Mouse (Mus musculus) embryonic stem cell, embryonic (primary cell): ENCODE results near the gene Rft1.

Experiments
- CTCF ChIA-PET, 4 experiments: fragments of 300-600 bp in 2 of 4; fragments of 350-600 bp in 2 of 4; sonication (Branson Sonifier 250); formaldehyde crosslinking; loops; one replicate each; lab custom pipeline; 2022; ENCODE audit warnings: inconsistent platforms in 2 of 4; lab: Charles Lee
- POLR2A ChIA-PET, 4 experiments: fragments of 300-600 bp in 2 of 4; fragments of 350-600 bp in 2 of 4; sonication (Branson Sonifier 250); formaldehyde crosslinking; loops; one replicate each; lab custom pipeline; 2022; ENCODE audit warnings: antibody characterized with exemption in 4 of 4, inconsistent platforms in 1 of 4; lab: Charles Lee

The Rft1 gene

DNA sequence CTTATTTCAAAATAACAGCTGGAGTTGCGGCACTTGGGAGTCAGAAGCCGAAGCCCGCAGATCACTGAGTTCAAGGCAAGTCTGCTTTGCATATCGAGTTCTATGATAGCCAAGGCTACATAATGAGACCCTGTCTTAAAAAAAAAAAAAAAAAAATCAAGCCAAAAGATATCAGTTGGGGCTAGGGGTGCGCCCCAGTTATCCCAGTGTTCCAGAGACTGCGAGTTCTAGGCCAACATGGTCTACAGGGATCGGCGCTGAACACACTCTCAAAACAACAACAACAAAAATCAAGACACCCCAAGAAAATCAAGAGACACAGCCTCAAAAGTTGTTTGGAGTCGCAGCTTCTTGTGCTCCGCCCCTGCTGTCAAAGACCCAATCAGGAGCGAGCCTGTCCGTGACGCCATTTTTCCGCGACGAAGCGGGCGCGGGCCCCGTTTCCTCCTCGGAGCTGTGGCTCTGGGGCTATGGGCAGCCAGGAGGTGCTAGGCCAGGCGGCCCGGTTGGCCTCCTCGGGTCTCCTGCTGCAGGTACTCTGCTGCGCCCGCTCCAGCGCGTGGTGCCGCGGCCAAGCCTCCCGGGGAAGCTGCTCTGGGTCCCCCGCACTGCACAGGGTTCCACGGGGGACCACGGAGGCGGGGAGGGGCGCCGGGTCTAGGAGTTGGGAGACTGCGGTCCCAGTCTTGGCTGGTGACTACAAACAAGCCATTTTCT lies at the start of gene Rft1:
TSS of gene Rft1 (plus strand) at position 418 of the 717 bp plus-strand sequence.
- ChIA-PET CTCF (interaction anchor here (0.7 to 1.8 kb wide), 8 partner anchors 17 to 171 kb away, joined by 3 to 10 read pairs (median 6); partner anchors contain the start of genes Prkcd (in 1 of the 4) and Tmem110 (in 1 of the 4)), POLR2A (interaction anchor here (0.6 to 3.7 kb wide), 75 partner anchors 7 to 704 kb away, joined by 3 to 41 read pairs (median 4); partner anchors contain the start of genes Dcp1a (in 2 of the 4), Nek4 (in 2 of the 4), Prkcd (in 2 of the 4) and Tmem110 (in 1 of the 4))

DNA sequence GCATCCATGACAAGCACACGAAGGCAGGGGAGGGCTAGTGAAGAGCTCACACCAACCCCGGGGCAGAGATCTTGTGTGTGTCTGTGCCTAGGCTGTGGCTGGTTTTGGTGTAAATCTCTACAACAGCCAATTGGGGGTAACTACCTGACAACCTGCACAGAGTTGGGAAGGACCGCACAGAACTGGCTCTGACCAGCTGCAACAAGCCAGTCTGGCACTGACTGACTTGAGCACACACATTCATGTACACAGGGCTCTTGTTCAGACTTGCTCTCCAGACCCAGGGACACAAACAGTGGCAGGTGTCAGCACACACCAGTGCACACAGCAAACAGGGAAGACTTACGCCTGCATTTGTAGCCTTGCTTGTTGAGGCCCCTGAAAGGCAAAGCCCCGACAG lies 47.3 kb upstream of the Rft1 start:
- POLR2A ChIA-PET = interaction anchor here (0.6 to 7.7 kb wide), 25 partner anchors 9 to 634 kb away, joined by 3 to 58 read pairs (median 5); partner anchors contain the start of genes Prkcd (in 3 of the 4) and Rft1 (in 3 of the 4)
- CTCF ChIA-PET = interaction anchor here in 2 of 4 experiments (0.6 to 1.2 kb wide), 6 partner anchors 10 to 24 kb away, joined by 3 to 8 read pairs (median 4); no protein-coding TSS in a partner anchor

DNA sequence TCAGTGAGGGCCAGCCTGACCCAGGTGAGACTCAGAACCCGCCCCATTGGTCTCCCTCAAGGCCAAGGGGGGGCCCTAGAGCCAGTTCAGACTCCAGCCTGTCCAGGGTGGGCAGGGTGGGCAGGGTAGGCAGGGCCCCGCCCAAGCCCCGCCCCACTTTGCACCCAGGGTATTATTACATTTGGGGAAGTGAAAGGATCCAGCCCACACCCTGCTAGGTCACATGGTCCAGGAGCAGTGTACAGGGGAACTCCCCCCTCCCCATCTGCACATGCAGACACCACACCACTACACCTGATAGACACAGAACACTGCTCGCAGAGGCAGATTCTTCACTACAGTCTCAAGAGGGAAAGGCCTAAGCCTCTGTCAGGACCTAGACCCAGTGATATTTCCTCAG lies 46.5 kb upstream of the Rft1 start:
- POLR2A ChIA-PET = interaction anchor here in 3 of 4 experiments (0.9 to 7.7 kb wide), 14 partner anchors 9 to 78 kb away, joined by 3 to 58 read pairs (median 5); partner anchors contain the start of gene Prkcd (in 3 of the 3)
- CTCF ChIA-PET = no interaction called here

DNA sequence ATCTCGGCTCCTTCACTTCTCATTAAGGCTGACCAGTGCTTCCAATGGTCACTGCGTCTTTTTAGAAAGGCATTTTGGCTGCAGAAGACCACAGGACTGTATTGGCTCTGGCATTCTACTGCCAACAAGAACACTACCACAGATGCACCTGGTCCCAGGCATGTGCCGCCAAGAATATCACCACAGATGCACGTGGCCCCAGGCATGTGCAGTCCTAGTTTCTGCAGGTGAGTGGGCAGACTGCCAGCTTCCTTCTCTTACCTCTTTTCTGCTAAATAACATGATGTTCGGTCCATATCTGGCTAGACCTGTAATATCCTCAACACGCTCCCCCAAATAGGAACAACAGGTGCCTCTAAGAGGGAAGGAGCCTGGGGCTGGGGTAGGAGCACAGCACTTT lies 46.0 kb upstream of the Rft1 start:
- CTCF ChIA-PET = no interaction called here

DNA sequence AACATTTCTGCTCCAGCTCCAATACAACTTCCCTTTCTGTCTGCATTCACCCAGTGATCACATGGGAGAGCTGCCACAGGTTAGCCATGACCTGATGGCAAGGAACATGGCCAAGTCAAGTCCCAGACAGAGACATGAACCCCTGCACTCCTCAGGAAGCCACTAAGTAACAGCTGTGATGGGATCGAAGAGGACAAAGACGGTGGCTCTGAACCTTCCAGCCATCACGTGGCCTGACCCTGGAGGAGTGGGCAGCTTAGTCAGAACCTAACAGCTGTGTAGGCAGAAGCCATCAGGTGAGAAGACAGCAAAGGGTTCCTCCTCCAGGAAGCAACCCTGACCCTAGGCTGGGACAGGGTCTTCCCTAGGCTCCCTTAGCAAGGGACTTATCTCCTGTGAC lies 44.7 kb upstream of the Rft1 start:
- ChIA-PET CTCF (interaction anchor here in 1 of 4 experiments (0.8 to 1.5 kb wide), 4 partner anchors 15 to 598 kb away, joined by 3 to 5 read pairs (median 3); no protein-coding TSS in a partner anchor), POLR2A (interaction anchor here in 2 of 4 experiments (0.6 to 7.7 kb wide), 14 partner anchors 10 to 958 kb away, joined by 3 to 58 read pairs (median 5); partner anchors contain the start of genes Prkcd (in 2 of the 2) and Tkt (in 1 of the 2))

More for the DNA sequence above, 46.0 kb upstream of the Rft1 start:
- POLR2A ChIA-PET = interaction anchor here in 2 of 4 experiments (1.5 to 7.7 kb wide), 6 partner anchors 11 to 18 kb away, joined by 5 to 58 read pairs (median 8); partner anchors contain the start of gene Prkcd (in 2 of the 2)

DNA sequence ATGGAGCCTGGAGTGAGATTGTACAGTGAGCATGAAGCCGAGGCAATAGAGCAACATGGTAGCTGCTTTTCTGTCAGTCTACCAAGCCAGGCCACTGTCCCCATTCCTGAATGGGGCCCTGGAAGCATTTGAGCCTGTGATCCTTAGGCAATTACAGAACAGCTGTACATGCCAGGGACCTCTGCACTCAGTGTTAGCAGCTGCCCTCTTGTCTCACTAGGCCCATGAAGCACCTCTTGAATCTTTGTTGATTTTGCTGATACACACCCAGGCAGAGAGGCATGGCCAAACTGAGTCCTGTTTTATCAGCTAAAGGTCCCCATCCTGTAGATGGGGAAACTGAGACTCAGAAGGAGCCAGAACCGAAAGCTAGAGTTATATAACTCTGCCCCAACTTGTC lies 43.9 kb upstream of the Rft1 start:
- ChIA-PET CTCF (interaction anchor here in 2 of 4 experiments (0.6 to 2.2 kb wide), 5 partner anchors 12 to 1477 kb away, joined by 3 to 9 read pairs (median 7); no protein-coding TSS in a partner anchor), POLR2A (interaction anchor here in 2 of 4 experiments (0.8 to 7.7 kb wide), 12 partner anchors 9 to 59 kb away, joined by 3 to 58 read pairs (median 4); partner anchors contain the start of genes Prkcd (in 2 of the 2) and Rft1 (in 1 of the 2))

DNA sequence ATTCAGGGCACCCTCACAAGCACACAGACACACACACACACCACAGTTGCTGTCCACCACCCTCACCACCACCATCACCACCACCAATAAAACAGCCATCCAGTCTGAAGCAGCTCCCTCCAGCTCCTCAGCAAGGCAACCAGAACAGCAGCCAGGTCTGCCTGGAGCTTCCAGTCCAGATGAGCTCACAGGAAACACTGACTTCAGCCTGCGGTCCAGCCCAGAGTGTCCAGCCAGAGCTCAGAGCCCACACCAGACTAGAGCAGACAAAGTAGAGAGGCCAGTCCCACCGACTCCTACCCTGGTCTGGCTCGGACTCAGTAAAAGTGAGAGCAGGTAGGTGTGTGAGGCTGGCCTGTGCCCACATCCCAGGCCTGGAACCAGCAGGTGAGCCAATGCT lies 43.2 kb upstream of the Rft1 start:
- ChIA-PET POLR2A (interaction anchor here in 2 of 4 experiments (0.9 to 7.7 kb wide), 11 partner anchors 8 to 58 kb away, joined by 3 to 58 read pairs (median 5); partner anchors contain the start of genes Prkcd (in 2 of the 2) and Rft1 (in 1 of the 2)), CTCF (interaction anchor here in 3 of 4 experiments (0.6 to 3.0 kb wide), 7 partner anchors 10 to 1477 kb away, joined by 5 to 16 read pairs (median 7); partner anchors contain the start of gene Prkcd (in 1 of the 3))

DNA sequence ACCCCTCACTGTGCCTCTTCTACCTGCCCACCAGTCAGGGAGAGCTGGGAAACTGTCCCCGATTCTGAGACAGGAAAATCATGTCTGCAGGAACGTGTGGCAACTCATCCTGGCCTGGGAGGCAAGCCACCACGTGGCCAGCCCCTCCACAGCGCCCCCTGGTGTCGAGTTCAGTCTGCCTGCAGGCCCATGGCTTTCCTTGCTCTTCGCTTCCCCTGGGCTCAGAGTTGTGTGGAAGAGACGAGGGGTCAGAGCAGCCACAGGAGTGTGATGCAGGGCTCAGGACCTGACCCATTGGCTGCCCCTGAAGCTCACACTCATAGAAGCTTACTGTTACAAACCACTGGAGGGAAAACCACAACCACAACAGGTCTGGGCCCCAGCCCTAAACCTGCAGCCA lies 41.6 kb upstream of the Rft1 start:
- CTCF ChIA-PET = interaction anchor here (0.5 to 3.0 kb wide), 26 partner anchors 9 to 60 kb away, joined by 3 to 16 read pairs (median 4); partner anchors contain the start of gene Prkcd (in 3 of the 4)
- POLR2A ChIA-PET = interaction anchor here in 3 of 4 experiments (0.6 to 7.7 kb wide), 17 partner anchors 10 to 59 kb away, joined by 3 to 58 read pairs (median 4); partner anchors contain the start of genes Prkcd (in 3 of the 3) and Rft1 (in 1 of the 3)

DNA sequence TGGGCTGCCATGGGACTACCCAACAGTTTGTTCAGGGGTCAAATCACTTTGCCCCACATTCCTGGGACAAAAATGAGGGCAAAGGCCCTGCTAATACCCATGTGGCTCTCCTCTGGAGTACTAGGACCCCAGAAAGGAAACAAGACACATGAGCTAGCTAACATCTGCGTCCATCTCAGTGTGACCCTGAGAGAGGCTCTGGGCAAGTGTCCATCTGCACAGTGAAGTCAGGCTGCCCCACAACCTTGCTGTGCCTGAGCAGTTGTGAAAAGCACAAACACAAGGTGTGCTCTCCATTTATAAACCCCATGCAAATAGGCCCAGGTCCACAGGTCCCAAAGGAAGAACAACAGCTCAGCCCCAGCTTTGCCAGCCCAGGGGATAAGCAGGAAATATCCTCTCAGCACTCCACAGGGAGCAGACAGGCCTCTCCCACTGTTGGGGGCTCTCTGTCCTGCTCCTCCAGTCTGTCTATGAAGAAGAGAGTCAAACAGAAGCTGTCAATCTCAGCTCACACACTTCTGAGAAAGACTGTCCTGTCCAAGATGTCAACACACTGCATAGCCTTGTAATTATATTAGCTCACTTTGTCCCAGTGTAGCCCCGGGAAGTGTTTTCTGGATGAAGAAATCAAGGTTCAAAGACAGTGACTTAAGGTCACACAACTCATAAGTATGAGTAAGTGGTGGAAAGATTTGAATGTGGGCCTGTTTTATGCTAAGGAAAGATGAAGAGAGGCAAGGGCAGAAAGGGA lies 41.0 kb upstream of the Rft1 start:
- ChIA-PET POLR2A (interaction anchor here in 3 of 4 experiments (0.6 to 7.7 kb wide), 19 partner anchors 9 to 66 kb away, joined by 3 to 58 read pairs (median 4); partner anchors contain the start of genes Prkcd (in 3 of the 3) and Rft1 (in 2 of the 3)), CTCF (interaction anchor here (0.5 to 3.0 kb wide), 17 partner anchors 8 to 477 kb away, joined by 3 to 16 read pairs (median 5); partner anchors contain the start of gene Prkcd (in 2 of the 4))

DNA sequence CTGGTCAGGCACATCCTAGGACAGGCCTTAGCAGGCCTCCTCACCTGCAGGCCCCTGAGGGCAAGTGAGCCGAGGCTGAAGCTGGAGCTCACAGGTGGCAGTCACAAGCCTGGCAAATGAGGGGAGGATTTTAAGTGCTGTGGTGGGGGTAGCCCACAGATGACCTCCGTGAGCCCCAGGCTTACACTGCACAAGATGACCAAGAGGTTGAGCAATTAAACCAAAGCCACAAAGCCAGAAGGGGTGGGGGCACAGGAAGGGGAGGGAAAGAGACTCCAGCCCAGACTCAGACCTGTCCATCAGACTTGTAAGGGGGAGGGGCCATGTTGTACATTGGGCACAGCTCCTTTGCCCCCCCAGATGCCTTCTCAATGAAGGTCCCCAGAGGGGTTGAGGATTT lies 37.4 kb upstream of the Rft1 start:
- ChIA-PET CTCF (interaction anchor here (0.5 to 1.8 kb wide), 6 partner anchors 10 to 465 kb away, joined by 3 to 8 read pairs (median 4); no protein-coding TSS in a partner anchor), POLR2A (interaction anchor here in 3 of 4 experiments (0.8 to 2.1 kb wide), 6 partner anchors 9 to 38 kb away, joined by 3 to 9 read pairs (median 4); partner anchors contain the start of genes Prkcd (in 3 of the 3) and Rft1 (in 1 of the 3))

DNA sequence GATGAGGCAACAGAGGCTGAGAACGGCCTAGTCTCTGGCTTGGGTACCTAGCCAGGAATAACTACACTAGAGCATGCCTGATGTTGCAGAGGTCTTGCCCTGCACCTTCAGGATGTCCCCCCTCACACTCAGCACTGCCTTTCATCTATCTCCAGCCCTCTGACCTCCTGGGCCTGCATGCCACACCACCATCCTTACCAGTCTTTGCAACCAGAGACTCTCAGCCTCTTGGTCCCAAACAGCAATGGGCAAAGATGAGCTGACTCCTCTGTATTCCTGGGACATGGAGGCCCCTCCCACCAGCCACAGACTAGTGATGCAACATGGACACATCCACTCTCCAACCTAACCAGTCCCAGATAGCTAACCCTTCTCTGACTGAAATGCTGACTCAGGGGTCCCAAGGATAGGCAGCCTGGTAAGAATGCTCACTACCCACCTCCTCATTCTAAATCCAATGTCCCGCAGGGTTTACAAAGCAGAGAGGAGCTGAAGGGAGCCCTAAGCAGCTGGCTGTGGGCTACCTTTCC lies 35.3 kb upstream of the Rft1 start:
- CTCF ChIA-PET = interaction anchor here in 2 of 4 experiments (0.7 to 1.5 kb wide), 5 partner anchors 12 to 58 kb away, joined by 3 to 4 read pairs (median 3); no protein-coding TSS in a partner anchor
- POLR2A ChIA-PET = interaction anchor here in 3 of 4 experiments (0.7 to 2.2 kb wide), 10 partner anchors 8 to 304 kb away, joined by 3 to 10 read pairs (median 3); partner anchors contain the start of genes Rft1 (in 2 of the 3) and Tmem110 (in 1 of the 3)

DNA sequence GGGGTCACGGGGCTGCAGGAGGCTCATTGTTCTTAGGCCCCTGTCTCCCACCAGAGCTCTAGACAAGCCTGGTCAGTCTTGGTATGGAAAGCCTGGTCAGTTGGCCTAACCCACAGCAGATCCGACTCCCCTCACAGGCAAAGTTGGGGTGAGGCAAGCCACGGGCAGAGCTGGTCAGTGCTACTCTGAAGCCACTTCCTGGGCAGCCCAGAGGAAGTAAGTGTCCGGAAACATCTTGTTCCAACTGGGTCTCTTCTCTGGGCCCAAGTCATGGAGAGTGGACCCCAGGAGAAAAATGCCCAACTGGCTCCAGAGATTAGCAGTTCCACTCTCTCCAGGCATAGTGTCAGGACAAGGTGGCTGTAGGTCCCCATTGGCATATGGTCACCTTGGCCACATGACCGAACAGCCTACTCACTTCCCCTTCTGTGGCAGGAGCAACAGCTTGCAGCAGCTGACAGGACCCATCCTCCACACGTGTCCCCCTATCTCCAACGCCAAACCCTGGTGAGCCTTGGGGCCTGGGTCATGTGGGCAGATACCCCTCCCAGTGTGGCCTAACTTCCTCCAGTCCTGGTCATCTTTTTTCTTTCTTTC lies 34.1 kb upstream of the Rft1 start:
- CTCF ChIA-PET = interaction anchor here in 1 of 4 experiments (1.2 kb wide), 1 partner anchor 59 kb away, joined by 3 read pairs; no protein-coding TSS in a partner anchor
- POLR2A ChIA-PET = interaction anchor here in 3 of 4 experiments (1.1 to 2.2 kb wide), 6 partner anchors 9 to 44 kb away, joined by 4 to 10 read pairs (median 6); partner anchors contain the start of gene Rft1 (in 1 of the 3)

DNA sequence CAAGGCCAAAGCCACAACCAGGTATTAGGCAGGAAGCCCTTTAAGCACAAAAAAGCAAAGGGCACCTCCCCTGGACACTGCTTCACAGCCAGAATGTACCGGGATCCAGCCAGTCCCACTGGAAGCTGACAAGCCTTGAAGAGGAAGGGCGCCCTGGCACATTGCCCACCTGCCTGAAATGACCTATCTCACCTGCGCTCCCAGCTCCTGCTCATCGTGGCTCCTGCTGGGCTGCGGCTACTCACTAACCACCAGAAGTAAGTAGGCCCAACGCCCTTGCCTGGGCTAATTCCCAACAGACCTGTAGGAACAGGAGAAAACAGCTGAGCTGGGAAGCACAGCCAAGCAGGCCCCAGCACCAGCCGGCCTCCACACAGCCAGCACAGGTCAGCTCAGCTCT lies 32.0 kb upstream of the Rft1 start:
- ChIA-PET POLR2A (interaction anchor here in 3 of 4 experiments (0.8 to 3.1 kb wide), 12 partner anchors 9 to 397 kb away, joined by 3 to 12 read pairs (median 4); partner anchors contain the start of gene Rft1 (in 1 of the 3)), CTCF (interaction anchor here in 3 of 4 experiments (0.6 to 1.9 kb wide), 5 partner anchors 9 to 1873 kb away, joined by 3 to 11 read pairs (median 3); no protein-coding TSS in a partner anchor)

DNA sequence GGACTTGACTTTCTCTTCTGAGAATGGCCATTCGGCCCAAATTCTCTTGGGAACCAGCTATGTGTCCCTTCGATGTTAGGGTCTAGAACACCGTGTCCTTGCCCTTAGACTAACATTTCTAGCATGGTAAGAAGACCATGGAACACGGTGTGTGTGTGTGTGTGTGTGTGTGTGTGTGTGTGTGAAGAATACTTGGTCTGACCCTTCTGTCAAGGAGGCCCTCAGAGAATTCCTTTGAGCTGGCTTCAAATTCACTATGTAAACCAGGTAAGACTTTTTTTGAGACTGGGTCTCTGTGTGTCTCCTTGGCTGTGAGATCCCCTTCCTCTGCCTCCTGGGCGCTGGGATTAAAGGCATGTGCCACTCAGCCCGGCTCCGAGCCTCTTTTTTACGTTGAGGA lies 31.6 kb upstream of the Rft1 start:
- POLR2A ChIA-PET = interaction anchor here in 3 of 4 experiments (0.8 to 3.1 kb wide), 12 partner anchors 9 to 397 kb away, joined by 3 to 12 read pairs (median 5); partner anchors contain the start of gene Rft1 (in 1 of the 3)
- CTCF ChIA-PET = interaction anchor here in 3 of 4 experiments (0.6 to 1.9 kb wide), 7 partner anchors 10 to 1873 kb away, joined by 3 to 11 read pairs (median 3); no protein-coding TSS in a partner anchor

DNA sequence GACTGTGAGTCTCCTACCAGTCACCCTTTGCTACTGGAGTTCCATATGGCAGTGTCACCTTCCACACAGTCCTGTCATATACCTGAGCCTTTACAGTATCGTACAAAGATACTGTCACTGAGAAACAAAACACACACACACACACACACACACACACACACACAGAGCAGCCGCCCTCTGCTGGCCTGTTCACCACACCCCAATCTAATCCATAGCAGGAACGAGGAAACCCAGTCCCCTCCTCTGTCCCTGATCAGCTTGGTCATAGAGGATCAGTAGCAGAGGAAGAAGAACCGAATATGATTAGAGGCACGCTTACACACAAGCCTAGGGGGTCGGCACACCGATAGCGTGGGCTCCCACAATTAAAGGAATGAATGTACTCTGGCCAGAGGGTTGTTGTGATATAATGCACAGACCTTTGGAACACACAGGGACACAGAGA lies 29.9 kb upstream of the Rft1 start:
- CTCF ChIA-PET = no interaction called here
- POLR2A ChIA-PET = interaction anchor here in 2 of 4 experiments (0.9 to 2.0 kb wide), 3 partner anchors 12 to 30 kb away, joined by 3 to 7 read pairs (median 4); partner anchors contain the start of gene Rft1 (in 1 of the 2)
